In genomic region chr1:192068188-192068587, GRCm38 (mm10) we compare ENCODE assay signal across 24 mouse cellular contexts. TPM values are rescaled to one million over a fixed set of nuclear protein-coding genes. Genes with fewer than 3 reads are reported as not detected.
DNase-seq lines count a peak whose midpoint lies in the region; ATAC-seq and TF ChIP-seq lines count a peak whose summit lies in the region.
"Had no signal": no experiment of that assay in that cellular context is flagged by ENCODE, and none has a peak within 500 bp of the region (broad histone marks: within the 10 kb centered on the region; RNA-seq: fewer than 3 reads in every experiment).

No protein-coding gene starts in this region.

- H3K4me2 ChIP-seq in heart, postnatal 0 days (ENCODE audit: low read depth, low read length) = no peak overlapping the region
- H3K4me2 ChIP-seq in liver, embryonic 11.5 days = no peak overlapping the region
- H3K4me2 ChIP-seq: embryonic facial prominence, embryonic 12.5 days; heart, embryonic 13.5 days; hindbrain, embryonic 13.5 days; midbrain, embryonic 12.5 days had no signal

- 39% methylated on average over 2 of the region's 2 CpGs for WGBS in heart, postnatal 0 days
- 60% methylated on average over 2 of the region's 2 CpGs for WGBS in heart, adult 2 months
- WGBS in liver, embryonic 11.5 days = 64% methylated on average over 2 of the region's 2 CpGs

- no peak overlapping the region for H3K9ac ChIP-seq in heart, postnatal 0 days (replicated peaks; ENCODE audit: low read depth, low read length)
- H3K9ac ChIP-seq in heart, adult 2 months (ENCODE audit: low read depth, low read length) = no peak overlapping the region
- no peak overlapping the region for H3K9ac ChIP-seq in liver, embryonic 11.5 days (ENCODE audit: low read depth, low read length)
- H3K9ac ChIP-seq: embryonic facial prominence, embryonic 12.5 days; heart, embryonic 13.5 days; hindbrain, embryonic 13.5 days; midbrain, embryonic 12.5 days had no signal

- intact Hi-C loops in heart, adult 2 months (cut with DNase I) = no loop called here
- intact Hi-C loops in left cerebral cortex, postnatal 25 days (cut with DNase I) = no loop called here

- peaks cover 6% of the 10 kb centered on the region; the same call in 1 of the 2 replicates for H3K9me3 ChIP-seq in heart, postnatal 0 days (replicated peaks; ENCODE audit: control insufficient read depth, low read length)
- peaks cover 4% of the 10 kb centered on the region; the same call in 1 of the 2 replicates for H3K9me3 ChIP-seq in liver, embryonic 11.5 days (ENCODE audit: control insufficient read depth, low read length)
- H3K9me3 ChIP-seq: hindbrain, embryonic 13.5 days; limb, embryonic 10.5 days; midbrain, embryonic 12.5 days had no signal

- peaks cover 14% of the 10 kb centered on the region; the same call in 1 of the 2 replicates for H3K4me1 ChIP-seq in heart, postnatal 0 days (ENCODE audit: control insufficient read depth, insufficient read depth)
- peaks cover 9% of the 10 kb centered on the region for H3K4me1 ChIP-seq in heart, adult 2 months (ENCODE audit: control insufficient read depth, insufficient read depth, low read length)
- peaks cover 7% of the 10 kb centered on the region; the same call in 1 of the 2 replicates for H3K4me1 ChIP-seq in liver, embryonic 11.5 days (replicated peaks; ENCODE audit: control insufficient read depth, insufficient read depth, low read length)

- no peak for TF ChIP-seq CTCF in heart, postnatal 0 days (IDR thresholded peaks at IDR 0.05; ENCODE audit: low read depth)
- TF ChIP-seq CTCF in heart, adult 2 months (IDR thresholded peaks at IDR 0.05) = no peak

- 0 out of 2 replicates have a peak, but pooled peaks have one; percentile 37 for ATAC-seq in heart, postnatal 0 days (ENCODE audit: insufficient read depth, low read depth)
- peak; percentile 80 for ATAC-seq in liver, embryonic 11.5 days (replicated peaks; ENCODE audit: low FRiP score)
- ATAC-seq in megakaryocyte progenitor cell, adult 5-6 weeks (replicated peaks; ENCODE audit: poor library complexity) = 0 out of 2 replicates have a peak, but pooled peaks have one; percentile 29
- ATAC-seq: forebrain, embryonic 14.5 days; lung, postnatal 0 days had no signal

- H3K27ac ChIP-seq in heart, postnatal 0 days (ENCODE audit: low read depth) = no peak overlapping the region
- no peak overlapping the region for H3K27ac ChIP-seq in heart, adult 2 months
- H3K27ac ChIP-seq in liver, embryonic 11.5 days (ENCODE audit: low read depth, low read length) = no peak overlapping the region
- H3K27ac ChIP-seq: embryonic facial prominence, embryonic 12.5 days; heart, embryonic 13.5 days; hindbrain, embryonic 13.5 days; limb, embryonic 10.5 days; macrophage; midbrain, embryonic 12.5 days had no signal

- H3K36me3 ChIP-seq in heart, postnatal 0 days (replicated peaks; ENCODE audit: control insufficient read depth, insufficient read depth, low read length) = peaks cover 52% of the 10 kb centered on the region
- H3K36me3 ChIP-seq in heart, adult 2 months (ENCODE audit: control insufficient read depth, insufficient read depth, low read length) = no peaks in the 10 kb centered on the region
- peaks cover 5% of the 10 kb centered on the region for H3K36me3 ChIP-seq in liver, embryonic 11.5 days (ENCODE audit: control insufficient read depth, insufficient read depth, low read length)
- H3K36me3 ChIP-seq: hindbrain, embryonic 13.5 days; midbrain, embryonic 12.5 days had no signal

- TF ChIP-seq EP300 in heart, postnatal 0 days (IDR thresholded peaks at IDR 0.05; ENCODE audit: low read depth) = no peak
- TF ChIP-seq EP300 in heart, adult 2 months (IDR thresholded peaks at IDR 0.05; ENCODE audit: insufficient read depth, low read depth, low read length) = no peak

- no peak for TF ChIP-seq POLR2A in heart, adult 2 months (IDR thresholded peaks at IDR 0.05; ENCODE audit: insufficient read depth, low read depth, low read length)

- no peaks in the 10 kb centered on the region for H3K27me3 ChIP-seq in heart, postnatal 0 days (ENCODE audit: control insufficient read depth, insufficient read depth, low read length)
- H3K27me3 ChIP-seq in heart, adult 2 months (ENCODE audit: control insufficient read depth, insufficient read depth, low read length) = no peaks in the 10 kb centered on the region
- no peaks in the 10 kb centered on the region for H3K27me3 ChIP-seq in liver, embryonic 11.5 days (replicated peaks; ENCODE audit: control insufficient read depth, insufficient read depth, low read length)
- H3K27me3 ChIP-seq: embryonic facial prominence, embryonic 12.5 days; heart, embryonic 13.5 days; hindbrain, embryonic 13.5 days; midbrain, embryonic 12.5 days had no signal

- no peaks in the 10 kb centered on the region for H3K79me2 ChIP-seq in heart, adult 2 months (replicated peaks; ENCODE audit: control insufficient read depth, insufficient read depth, low read length)

- no peak overlapping the region for H3K4me3 ChIP-seq in heart, postnatal 0 days (ENCODE audit: low read depth, low read length)
- H3K4me3 ChIP-seq in heart, adult 2 months = no peak overlapping the region
- no peak overlapping the region for H3K4me3 ChIP-seq in liver, embryonic 11.5 days (ENCODE audit: low read depth, low read length)
- H3K4me3 ChIP-seq: embryonic facial prominence, embryonic 12.5 days; erythroblast, embryonic 14.5 days; heart, embryonic 13.5 days; hindbrain, embryonic 13.5 days; limb, embryonic 10.5 days; midbrain, embryonic 12.5 days had no signal

- no peak for DNase-seq in heart, postnatal 0 days (ENCODE audit: low spot score)
- no peak for DNase-seq in heart, adult 2 months
- peak; percentile 49 for DNase-seq in R1 (ENCODE audit: low read depth, low spot score)
- no peak for DNase-seq in liver, embryonic 11.5 days (ENCODE audit: low spot score)
- DNase-seq in gastrocnemius, postnatal 10 days = no peak
- no peak for DNase-seq in left cerebral cortex, postnatal 25 days (ENCODE audit: low spot score in 2 of 2)
- DNase-seq: cerebellum, adult 2 months; cerebellum, postnatal 25 days; gastrocnemius, postnatal 25 days; heart, adult 18-20 months; kidney, adult 11 months; layer of hippocampus, adult 9-11 months; thymus, adult 18-20 months; thymus, postnatal 36 days had no signal

RNA-seq across cellular contexts. Expression of gene Traf5, which starts 24.2 kb away (rescaled TPM):
- 5.7 and 51.1 TPM in 2 replicates for total RNA-seq in heart, postnatal 0 days (2014; rRNA removed; ENCODE audit: low replicate concordance)
- 13.7 and 14.7 TPM in 2 replicates for polyA plus RNA-seq in heart, postnatal 0 days (2015; fragmentation: Nextera tagmentation; extraction: Ambion mirVana)
- total RNA-seq in heart, adult 2 months (2021) = 1 to 10 TPM; 3.9 to 4.3 TPM
- polyA plus RNA-seq in heart, adult 2 months (2012; rRNA removed) = 4.4 and 5.1 TPM in 2 replicates
- 10.6 and 15.5 TPM in 2 replicates for polyA plus RNA-seq in liver, embryonic 11.5 days (2014; fragmentation: Nextera tagmentation; extraction: Ambion mirVana)
- total RNA-seq in megakaryocyte progenitor cell, adult 5-6 weeks (2015) = 4.1 and 4.5 TPM in 2 replicates
- total RNA-seq in megakaryocyte progenitor cell, adult 5-6 weeks (2017) = 2.7 and 2.8 TPM in 2 replicates
- 10 to 100 TPM in 1 of 2 experiments, 1 to 10 TPM in 1; 9.4 to 13.1 TPM for total RNA-seq in gastrocnemius, postnatal 10 days (2021)
- total RNA-seq in left cerebral cortex, postnatal 25 days (2021) = 1 to 10 TPM; 5.6 to 8.7 TPM

Comparison
In these comparisons a context has a peak if more than half of its experiments do, and no peak if none do; other contexts are left out.
1. ATAC-seq: peak in every context shown above with its lines; median percentile 80 in liver, embryonic 11.5 days; 37 in heart, postnatal 0 days; 29 in megakaryocyte progenitor cell, adult 5-6 weeks.